Mouse (Mus musculus) cortical plate, adult 2 months (tissue): ENCODE measurements at regions not wholly inside any gene's neighbourhood (a gene's known extent, or its start where the extent isn't known, plus 50 kb on each side); places are given as distances from the start of the nearest gene placed in this dataset.

Experiments used
- CTCF ChIP-seq: fragments of 200-500 bp; IDR thresholded peaks from 2 replicates; pipeline ENCODE4 v1.5.1; 2011; ENCODE audit warnings: mild to moderate bottlenecking, control low read depth, low read length; ENCODE audit not compliant: insufficient read depth; ENCODE audit errors: extremely low read depth
- POLR2A ChIP-seq: fragments of 200-500 bp; IDR thresholded peaks from 2 replicates; pipeline ENCODE4 v1.6.1; 2011; ENCODE audit warnings: mild to moderate bottlenecking, low read length, control low read depth; ENCODE audit not compliant: insufficient read depth; ENCODE audit errors: extremely low read depth

- TF ChIP-seq POLR2A (no peak), CTCF (no peak)
Measured at GRCm38 (mm10) chr16:29046453-29046993, 117.0 kb upstream of the Mb21d2 start.
